Mouse (Mus musculus) heart, postnatal 36 days (tissue): ENCODE measurements around the gene Hk3. TPM values are rescaled to one million over a fixed set of nuclear protein-coding genes. Genes with fewer than 3 reads are reported as not detected.

Experiments used
- DNase-seq, 2 experiments: peaks; one replicate each; pipeline ENCODE4 v3.0.0; 2021 to 2022
- intact Hi-C: fragments of 180-260 bp; cut with DNase I; formaldehyde crosslinking; loops from one replicate; pipeline ENCODE4 v1.15.1; 2025
- total RNA-seq, 2 experiments: library from RNA; stranded (reverse); gene quantifications; 2 replicates each; pipeline ENCODE4 v1.2.3; 2021

Gene Hk3
- total RNA-seq, 2 experiments from 2014 or later, result 0.72 to 0.87 TPM

DNA sequence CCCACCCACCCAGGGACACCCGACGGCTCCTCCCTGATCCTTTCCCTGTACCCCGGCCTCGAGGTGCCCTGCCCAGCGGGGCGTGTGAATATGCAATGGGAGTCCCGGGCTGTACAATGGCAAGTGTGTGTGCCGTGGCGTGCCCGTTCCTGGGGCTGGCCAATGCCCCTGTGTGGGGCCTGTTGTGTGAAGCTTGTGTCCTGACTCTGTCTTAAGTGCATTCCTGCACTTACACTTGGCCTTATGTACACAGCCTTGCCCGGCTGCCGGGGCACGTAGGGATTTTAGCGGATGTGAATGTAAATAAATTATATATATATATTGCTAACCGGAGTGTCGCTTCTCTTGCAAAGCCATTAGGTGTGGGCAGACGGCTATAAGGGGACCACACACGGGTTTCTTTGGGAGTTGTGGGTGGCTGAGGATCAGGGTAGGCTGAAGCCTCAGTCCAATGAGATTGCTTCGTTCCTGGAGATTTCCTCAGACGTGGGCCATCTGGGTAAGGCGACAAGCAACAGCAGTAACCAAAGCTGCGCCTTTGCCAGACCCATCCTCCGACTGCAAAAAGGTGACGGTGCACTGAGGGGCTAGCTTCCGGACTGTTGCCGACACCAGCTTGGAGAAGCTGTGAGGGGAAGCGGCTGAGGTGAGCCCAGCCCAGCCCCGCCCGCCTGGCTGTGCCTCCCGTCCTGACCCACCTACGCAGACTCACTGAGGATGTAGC, 15.3 kb downstream of the Hk3 start:
- no peak for DNase-seq
- intact Hi-C loops, result no loop called here

DNA sequence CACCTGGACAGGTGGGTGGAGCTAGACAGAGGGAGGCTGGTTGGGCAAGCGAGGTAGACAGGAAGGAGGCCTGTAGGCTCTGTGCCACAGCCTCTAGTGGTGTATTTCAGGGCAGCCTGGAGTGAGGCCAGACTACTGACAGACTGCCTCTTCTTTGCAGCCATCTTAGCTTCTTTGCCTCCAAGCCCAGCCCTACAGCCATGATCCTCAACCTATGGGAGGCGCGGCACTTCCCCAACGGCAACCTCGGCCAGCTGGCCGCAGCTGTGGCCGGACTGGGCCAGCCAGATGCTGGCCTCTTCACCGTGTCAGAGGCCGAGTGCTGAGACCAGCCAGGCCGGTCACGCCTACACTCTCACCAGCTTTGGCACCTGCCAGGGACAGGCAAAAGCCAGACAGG, 16.5 kb downstream of the Hk3 start:
- no peak for DNase-seq
- intact Hi-C loops, result no loop called here

GRCm38 (mm10) chr13:55002090-55002489, 19.1 kb downstream of the Hk3 start:
- no peak for DNase-seq
- intact Hi-C loops, result no loop called here

DNA sequence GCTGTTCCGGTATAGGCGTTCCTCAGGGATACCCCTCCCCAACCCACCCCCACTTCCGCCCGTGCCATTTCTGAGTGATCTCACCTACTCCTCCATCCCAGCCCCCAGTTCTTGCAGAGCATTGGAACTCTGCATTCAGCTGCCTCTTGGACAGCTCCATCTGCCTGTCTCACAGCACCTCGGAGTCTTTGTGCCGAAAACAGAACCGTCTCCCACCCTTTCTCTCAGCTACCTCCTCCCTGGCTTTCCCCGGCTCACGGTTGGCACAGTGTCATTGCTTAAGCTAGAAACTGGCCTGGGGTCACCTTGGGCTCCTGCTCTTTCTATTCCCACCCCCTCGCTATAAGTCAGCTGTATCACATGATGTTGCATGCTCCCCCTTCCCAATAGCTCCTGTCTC, 20.8 kb downstream of the Hk3 start:
- intact Hi-C loops, result no loop called here
- DNase-seq, result no peak

DNA sequence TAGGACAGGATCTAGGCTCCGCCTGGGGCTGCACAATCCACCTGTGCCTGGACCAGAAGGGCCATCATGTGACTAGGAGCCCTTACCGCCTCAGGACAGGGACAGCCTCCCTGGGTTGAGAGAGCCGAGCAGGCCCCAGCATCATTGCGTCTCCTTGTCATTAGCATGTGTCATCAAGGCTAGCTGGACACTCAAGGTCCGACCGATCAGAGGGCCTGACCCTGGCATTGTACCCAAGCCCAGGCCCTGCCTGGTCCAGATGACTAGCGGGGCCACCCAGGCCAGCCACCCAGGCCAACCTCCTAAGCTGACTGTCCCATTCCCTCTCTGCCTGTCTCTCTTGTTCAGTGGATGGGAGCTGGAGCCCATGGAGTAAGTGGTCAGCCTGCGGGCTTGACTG, 23.6 kb downstream of the Hk3 start:
- intact Hi-C loops, result no loop called here
- DNase-seq, result no peak

DNA sequence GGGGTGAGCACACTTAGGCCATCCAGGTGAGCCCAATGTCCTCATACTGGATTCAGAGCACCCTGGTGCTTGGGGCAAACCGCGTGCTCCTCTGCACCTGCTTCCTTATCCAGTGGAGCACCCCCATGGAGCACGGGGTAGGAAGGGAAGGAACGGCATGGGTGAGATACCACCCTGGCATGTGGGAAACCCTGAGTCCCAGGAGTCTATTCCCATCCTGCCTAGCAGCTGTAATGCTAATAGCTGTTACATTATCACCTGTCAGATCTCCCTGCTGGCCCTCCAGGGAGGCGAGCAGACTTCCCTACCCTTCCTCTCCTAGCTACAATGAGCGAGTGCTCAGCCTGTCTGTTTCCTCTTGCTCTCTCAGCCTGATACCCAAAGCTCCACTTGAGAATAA, 26.0 kb downstream of the Hk3 start:
- no peak for DNase-seq
- intact Hi-C loops, result no loop called here

- DNase-seq, result no peak
- intact Hi-C loops, result no loop called here
These were observed 26.6 kb downstream of the Hk3 start for GRCm38 (mm10) chr13:54994576-54994975.

GRCm38 (mm10) chr13:54992215-54992614, 29.0 kb downstream of the Hk3 start:
- no peak for DNase-seq
- intact Hi-C loops, result no loop called here

- intact Hi-C loops, result no loop called here
- no peak for DNase-seq
These were observed 32.9 kb downstream of the Hk3 start for GRCm38 (mm10) chr13:54988181-54988760.

GRCm38 (mm10) chr13:54987405-54987804, 33.8 kb downstream of the Hk3 start:
- DNase-seq, result no peak

DNA sequence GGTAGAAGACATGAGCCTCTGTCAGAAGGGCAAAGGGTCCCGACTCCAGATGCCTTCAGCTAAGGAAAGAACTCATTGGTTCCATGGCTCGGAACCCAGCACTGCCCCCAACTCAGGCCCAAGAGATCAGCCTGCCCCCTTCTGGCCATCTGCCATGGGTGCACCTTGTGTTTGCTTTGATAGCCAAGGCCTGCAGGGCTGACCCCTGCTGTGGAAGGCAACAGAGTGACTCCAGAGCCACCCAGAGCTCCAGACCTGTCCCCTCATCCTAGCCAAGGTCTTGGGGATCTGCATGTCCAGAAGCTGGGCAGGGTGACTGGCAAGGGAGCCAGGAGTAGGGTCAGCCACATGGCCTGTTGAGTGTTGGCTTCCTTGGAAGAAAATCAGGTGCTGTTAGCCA, 37.6 kb downstream of the Hk3 start:
- intact Hi-C loops, result no loop called here

More at GRCm38 (mm10) chr13:54987405-54987804, 33.8 kb downstream of the Hk3 start:
- intact Hi-C loops, result no loop called here

DNA sequence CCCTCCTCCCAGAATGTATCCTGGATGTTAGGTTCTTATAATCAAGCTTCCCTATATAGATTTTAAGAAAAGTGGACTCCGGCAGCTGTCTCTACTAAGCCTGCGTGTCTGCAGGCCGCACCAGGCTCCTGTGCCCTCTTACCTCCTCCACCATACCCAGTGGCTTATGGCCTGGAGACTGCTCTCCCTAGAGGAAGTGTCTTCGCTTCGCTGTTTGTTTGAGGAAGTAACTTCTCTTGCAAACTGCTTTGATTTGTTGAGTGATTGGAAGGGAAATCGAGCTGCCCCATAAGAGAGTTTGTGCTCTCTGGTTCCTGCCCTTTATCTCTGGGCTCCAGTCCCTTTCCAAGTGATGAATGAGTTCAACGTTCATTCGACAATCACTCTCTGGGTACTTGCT, 38.2 kb downstream of the Hk3 start:
- DNase-seq, result no peak
- intact Hi-C loops, result no loop called here

More for the DNA sequence above, 37.6 kb downstream of the Hk3 start:
- no peak for DNase-seq

GRCm38 (mm10) chr13:54980957-54981356, 40.2 kb downstream of the Hk3 start:
- DNase-seq, result no peak
- intact Hi-C loops, result no loop called here

GRCm38 (mm10) chr13:54978804-54979203, 42.4 kb downstream of the Hk3 start:
- DNase-seq, result no peak
- intact Hi-C loops, result no loop called here

DNA sequence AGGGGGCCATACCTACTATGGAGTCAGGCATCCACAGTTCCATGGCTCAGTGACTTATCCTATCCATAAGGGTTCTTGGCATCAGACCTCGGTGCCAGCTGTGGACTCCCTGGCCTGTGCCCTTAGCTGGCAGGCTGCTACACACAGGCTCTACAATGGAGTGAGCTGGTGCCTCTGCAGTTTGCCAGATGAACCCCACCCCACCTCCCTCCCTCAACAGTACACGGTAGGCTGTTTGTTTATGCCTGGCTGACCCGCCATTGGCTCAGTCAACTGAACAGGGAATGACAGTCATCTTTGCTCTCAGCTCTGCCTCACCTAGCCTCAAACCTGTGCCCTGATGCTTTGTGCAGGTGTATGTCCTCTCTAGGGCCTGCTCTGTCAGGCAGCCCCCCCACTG, 45.6 kb downstream of the Hk3 start:
- no peak for DNase-seq
- intact Hi-C loops, result no loop called here

DNA sequence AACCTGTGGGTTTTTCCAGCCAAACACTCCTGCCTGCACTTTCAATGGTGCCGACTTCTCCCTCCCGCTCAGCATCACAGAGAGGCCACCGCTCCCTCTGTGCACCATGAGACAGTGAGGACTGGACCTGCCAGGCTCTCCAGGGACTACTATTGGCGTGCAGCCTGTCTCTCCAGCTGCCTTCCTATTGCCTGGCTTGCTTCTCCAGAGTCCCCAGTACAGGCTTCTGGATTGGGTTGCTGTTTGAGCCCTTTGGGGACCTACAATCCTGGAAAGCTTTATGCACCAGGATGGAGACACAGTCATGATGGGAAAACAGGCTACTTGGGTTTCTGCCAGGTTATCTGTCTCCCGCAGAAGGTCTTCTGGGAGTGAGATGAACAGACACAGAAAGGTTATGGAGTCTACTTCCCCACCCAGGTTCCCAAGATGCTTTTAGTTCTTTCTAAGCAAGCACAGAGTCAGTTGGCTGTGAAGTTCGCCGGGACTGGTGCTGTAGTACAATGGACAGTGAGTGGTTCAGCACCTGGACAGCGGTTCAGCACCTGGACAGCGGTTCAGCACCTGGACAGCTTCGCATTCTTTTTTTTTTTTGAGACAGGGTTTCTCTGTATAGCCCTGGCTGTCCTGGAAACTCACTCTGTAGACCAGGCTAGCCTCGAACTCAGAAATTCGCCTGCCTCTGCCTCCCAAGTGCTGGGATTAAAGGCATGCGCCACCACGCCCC, 50.5 kb downstream of the Hk3 start:
- intact Hi-C loops, result no loop called here
- DNase-seq, result peak; percentile 21 to 44

GRCm38 (mm10) chr13:54969513-54969912, 51.7 kb downstream of the Hk3 start:
- intact Hi-C loops, result no loop called here
- DNase-seq, result no peak

DNA sequence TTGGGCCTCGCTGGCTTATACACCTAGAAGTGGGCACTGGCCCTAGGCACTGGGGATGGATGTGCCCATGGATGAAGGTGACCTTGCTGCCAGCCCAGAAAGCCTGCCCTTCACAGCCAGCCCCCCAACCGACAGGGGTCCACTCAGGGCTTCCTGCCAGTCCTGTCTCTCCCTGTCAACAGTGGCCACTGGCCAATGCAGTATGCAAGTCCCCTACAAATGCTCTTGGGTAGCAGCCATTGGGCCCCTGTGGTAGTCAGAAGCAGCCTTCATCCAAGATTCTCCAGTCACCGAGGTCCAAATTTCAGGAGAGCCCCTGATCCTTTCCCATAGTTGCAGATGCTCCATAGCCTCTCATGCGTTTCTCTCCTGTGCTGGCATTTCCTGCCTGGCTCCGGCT, 52.5 kb downstream of the Hk3 start:
- intact Hi-C loops, result no loop called here
- DNase-seq, result no peak

- intact Hi-C loops, result no loop called here
- no peak for DNase-seq
These were observed 53.7 kb downstream of the Hk3 start for GRCm38 (mm10) chr13:54967501-54967900.

DNA sequence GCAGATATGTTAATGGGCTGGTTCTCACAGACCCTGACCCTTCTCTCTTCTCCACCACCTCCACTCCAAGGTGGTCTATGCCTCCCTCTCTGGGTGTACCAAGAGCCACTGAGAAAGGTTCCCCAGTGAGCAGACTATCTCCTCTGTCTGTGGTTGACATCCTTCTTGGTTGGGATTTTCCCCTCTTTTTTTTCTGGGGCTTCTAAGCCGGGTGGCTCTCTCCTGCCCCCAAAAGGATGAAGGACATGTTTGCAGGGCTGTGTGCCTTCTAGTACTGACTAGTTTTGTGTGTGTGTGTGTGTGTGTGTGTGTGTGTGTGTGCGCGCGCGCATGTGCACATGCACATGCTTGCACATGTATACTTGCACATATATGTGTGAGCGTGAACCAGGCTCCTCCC, 55.9 kb downstream of the Hk3 start:
- DNase-seq, result no peak
- intact Hi-C loops, result no loop called here

- intact Hi-C loops, result no loop called here
- DNase-seq, result no peak
These were observed 60.7 kb downstream of the Hk3 start for GRCm38 (mm10) chr13:54960491-54960890.

- intact Hi-C loops, result no loop called here
These were observed 61.3 kb downstream of the Hk3 start for GRCm38 (mm10) chr13:54959842-54960241.

More at GRCm38 (mm10) chr13:54959842-54960241, 61.3 kb downstream of the Hk3 start:
- no peak for DNase-seq
